Mouse (Mus musculus): ENCODE results near the gene Utp3.

Utp3 gene

GRCm38 (mm10) chr5:88554086-88554886 lies at the start of gene Utp3:
Utp3 (plus strand) TSS chr5:88554462.
- DNase-seq (ENCODE audit: inconsistent ontology term), result peak; percentile 98

DNA sequence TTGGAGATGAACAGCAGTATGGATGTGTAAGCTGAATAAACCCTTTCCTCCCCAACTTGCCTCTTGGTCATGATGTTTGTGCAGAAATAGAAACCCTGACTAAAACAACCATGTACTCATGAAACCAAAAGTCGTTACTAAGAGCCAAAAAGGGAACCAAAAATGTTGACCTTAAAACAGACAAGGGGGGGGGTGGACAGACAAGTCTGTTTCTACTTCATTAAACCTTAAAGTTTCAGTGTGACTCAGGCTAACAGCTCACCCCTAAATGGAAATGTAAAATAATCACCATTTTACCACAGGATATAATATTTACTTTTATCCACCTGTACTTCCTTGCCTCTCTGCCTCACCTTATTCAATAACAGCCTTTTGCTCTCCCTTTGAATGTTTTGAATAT lies 45.7 kb upstream of the Utp3 start:
- DNase-seq (ENCODE audit: inconsistent ontology term), result no peak

DNA sequence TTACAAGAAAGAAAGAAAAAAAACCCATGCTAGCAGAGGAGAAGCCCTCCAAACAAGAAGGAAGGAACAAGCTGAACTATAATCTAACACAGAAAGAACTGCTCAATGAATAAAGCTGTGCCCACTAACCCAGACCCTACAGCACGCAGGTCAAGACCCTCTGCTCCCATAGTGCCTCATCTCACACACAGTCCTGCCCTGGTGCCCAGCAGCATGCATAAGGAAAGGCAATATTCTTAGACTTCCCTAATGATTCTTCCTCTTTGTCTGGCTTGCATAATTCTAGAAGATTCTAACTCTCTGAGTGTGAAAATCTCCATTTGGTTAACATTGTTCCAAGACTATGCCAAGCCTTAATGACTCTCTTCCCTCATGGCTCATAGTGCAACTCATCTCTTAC lies 45.3 kb upstream of the Utp3 start:
- DNase-seq (ENCODE audit: inconsistent ontology term), result no peak

DNA sequence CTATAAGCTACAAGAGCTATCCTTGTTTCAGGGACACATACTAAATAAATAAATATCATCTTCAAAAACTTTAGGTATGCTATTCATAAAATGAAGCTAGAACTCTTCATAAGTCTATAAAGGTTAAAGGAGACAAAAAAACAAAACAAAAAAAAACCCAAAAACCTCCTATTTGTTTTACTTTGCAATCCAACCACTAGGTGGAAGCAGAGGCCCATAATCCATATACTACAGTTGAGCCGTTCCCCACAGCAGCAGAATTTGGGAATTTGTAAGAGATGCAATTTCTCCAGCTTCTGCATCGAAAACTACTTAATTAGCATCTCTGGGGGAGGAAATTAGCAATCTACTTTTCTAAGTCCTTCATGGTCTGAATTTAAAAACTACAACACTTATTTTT lies 35.0 kb upstream of the Utp3 start:
- DNase-seq (ENCODE audit: inconsistent ontology term), result peak; percentile 18

DNA sequence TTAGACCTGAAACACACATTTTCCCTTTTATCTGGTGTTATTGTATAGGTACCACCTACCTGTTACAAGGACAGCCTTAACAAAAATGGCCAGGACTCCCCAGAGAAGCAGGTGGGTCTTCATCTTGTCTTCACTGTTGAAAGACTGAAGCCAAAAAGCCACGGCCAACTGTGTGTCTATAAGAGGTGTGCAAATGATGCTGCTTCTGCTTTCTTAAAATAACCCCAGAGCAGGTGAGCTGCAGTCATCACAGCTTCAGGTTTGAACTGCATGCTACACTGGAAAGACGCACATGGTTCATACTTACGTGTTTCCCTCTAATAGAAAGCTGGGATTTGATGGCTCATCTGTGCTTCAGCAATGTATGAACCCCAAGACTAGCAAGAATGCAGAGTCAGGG lies 26.6 kb upstream of the Utp3 start, which contains the start of gene Jchain:
Gene Jchain, minus strand, starts transcription at position 235 of the 400 bp plus-strand sequence.
- no peak for DNase-seq (ENCODE audit: inconsistent ontology term)

DNA sequence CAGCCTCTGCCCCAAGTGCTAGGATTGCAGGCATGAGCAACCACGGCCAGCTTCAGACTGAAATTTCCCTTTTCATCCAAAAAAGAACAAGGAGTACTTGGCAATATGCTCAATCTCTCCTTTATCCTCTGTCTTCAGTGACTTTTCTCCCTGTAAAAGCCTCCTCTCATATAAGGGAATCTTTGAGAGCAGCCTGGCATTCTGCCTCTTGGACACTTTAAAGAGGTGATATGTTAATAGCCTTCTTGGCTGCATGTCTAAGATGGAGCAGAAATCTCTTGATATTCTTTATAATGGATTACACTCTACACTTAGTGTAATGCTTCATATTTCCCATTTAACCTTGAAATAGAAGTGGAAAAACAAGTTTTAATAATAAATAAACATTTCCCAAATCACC lies 23.4 kb upstream of the Utp3 start:
- DNase-seq (ENCODE audit: inconsistent ontology term), result no peak

GRCm38 (mm10) chr5:88534697-88535096 lies 19.6 kb upstream of the Utp3 start:
- DNase-seq (ENCODE audit: inconsistent ontology term), result no peak

GRCm38 (mm10) chr5:88540845-88541244 lies 13.4 kb upstream of the Utp3 start:
- DNase-seq (ENCODE audit: inconsistent ontology term), result no peak

GRCm38 (mm10) chr5:88542651-88543282 lies 11.5 kb upstream of the Utp3 start:
- DNase-seq (ENCODE audit: inconsistent ontology term), result no peak

DNA sequence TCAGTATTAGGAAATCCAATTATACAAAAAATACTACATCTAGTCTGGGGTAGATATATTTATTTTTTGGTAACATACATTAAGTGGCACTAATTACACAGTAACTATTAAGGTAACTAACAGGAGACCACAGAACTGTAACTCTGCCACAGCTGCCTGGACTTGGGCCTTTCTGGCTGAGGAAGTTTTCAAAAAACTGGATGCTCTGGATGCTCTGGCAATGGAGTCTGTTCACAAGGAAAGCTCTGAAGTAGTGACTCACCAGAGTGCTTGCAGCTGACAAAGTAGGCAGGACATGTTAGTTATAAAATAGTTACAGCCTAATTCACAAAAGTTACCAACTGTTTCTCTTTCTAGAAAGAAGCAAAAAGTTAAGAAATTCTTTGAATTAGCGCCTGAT lies 9.9 kb upstream of the Utp3 start:
- peak; percentile 23 for DNase-seq (ENCODE audit: inconsistent ontology term)

GRCm38 (mm10) chr5:88545536-88545935 lies 8.7 kb upstream of the Utp3 start:
- no peak for DNase-seq (ENCODE audit: inconsistent ontology term)

DNA sequence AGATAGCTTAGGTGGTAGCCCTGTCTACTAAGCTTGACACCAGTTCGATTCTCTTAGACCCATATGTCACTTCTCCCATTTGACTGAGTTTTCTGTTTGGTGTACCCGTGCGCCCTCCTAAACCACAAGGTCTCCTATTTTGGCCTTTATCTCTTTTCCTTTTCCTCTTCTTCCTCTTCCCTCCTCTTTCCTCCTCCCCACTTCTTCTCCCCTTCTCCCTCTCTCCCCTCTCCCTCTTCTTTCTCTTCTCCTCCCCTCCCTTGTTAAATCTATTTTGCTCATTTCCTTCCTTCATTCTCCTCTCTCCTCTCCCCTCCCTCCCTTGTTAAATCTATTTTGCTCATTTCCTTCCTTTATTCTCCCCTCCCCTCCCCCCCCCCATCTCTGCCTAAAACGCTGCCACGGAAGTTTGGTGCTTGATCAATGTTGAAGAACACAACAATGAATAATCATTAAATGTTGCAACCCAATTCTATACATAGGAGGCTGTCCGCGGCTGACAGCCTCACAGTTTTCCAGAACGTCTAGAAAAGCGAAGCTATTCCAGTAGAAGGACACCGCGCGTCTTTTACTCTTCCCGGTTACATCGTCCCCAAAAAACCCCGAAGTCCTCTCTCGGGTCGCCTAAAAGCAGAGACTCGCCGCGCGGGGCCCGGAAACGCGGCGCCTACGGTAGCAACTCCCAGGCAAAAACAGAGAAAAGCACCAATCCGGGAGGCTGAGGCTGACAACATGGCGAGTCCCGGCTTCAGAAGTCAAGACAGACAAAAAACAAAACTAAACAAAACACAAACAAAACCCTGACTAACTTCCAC lies 784 bp upstream of the Utp3 start:
- no peak for DNase-seq (ENCODE audit: inconsistent ontology term)

GRCm38 (mm10) chr5:88558991-88559390 lies 4.7 kb downstream of the Utp3 start:
- no peak for DNase-seq (ENCODE audit: inconsistent ontology term)

DNA sequence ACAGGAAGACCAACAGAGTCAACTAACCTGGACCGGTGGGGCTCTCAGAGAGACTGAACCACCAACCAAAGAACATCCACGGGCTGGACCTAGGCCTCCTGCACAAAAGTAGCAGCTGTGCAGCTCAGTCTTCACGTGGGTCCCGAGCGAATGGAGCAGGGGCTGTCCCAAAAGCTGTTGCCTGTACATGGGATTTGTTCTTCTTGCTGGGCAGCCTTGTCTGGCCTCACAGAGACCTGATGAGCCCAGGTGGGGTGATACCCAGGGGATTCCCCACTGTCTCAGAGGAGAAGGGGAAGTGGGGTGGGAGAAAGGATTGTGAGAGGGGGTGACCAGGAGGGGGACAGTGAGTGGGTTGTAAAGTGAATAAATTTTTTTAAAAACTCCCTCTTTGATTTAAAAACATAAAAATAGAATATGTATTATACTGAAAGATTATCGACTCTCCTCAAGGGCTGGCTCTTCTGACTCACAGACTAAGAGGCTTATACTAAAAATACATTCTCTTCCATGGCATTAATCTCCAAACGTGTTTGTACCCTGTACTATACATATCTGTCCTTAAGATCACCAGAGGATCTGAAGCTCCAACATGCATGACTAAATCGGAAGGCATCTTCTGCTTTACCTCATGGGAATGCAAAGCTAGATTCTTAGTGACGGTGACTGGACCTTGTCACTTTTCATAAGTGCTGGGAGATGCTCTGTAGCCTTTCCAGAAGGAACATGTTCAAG lies 7.0 kb downstream of the Utp3 start:
- no peak for DNase-seq (ENCODE audit: inconsistent ontology term)

GRCm38 (mm10) chr5:88562863-88563780 lies 8.9 kb downstream of the Utp3 start:
- DNase-seq (ENCODE audit: inconsistent ontology term), result no peak

DNA sequence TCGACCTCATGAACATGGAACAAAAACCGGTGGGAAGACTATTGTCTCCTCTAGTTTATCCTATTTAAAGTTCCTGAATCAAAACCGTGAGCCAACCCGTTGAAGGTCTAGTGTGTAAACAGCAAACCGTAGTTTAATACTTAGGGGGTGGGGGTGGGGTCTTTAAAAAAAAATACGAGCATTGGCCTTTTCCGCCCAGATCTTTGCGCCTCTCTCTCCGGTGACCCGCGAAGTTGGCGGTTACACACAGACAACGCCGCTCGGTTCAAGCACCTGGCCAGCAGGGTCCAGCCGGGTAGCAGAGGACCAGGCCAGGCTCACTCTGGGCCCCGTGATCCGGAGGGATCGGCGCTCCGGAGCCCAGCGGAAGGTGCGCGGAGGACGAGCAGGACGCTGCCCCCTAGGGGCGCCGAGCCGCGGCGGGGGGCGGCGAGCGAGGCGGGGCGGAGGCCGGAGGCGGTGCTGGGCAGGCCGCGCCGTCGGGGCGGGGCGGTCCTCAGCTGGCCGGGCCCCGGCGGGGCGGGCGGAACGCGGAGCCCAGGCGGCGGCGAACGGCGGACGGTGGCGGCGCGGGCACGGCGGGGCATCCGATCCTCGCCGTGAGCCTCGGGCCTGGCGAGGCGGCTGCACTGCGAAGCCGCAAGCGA lies 10.4 kb downstream of the Utp3 start, which contains the start of gene Rufy3:
Gene Rufy3, plus strand, starts transcription at position 540 of the 647 bp plus-strand sequence.
- DNase-seq (ENCODE audit: inconsistent ontology term), result peak; percentile 89

DNA sequence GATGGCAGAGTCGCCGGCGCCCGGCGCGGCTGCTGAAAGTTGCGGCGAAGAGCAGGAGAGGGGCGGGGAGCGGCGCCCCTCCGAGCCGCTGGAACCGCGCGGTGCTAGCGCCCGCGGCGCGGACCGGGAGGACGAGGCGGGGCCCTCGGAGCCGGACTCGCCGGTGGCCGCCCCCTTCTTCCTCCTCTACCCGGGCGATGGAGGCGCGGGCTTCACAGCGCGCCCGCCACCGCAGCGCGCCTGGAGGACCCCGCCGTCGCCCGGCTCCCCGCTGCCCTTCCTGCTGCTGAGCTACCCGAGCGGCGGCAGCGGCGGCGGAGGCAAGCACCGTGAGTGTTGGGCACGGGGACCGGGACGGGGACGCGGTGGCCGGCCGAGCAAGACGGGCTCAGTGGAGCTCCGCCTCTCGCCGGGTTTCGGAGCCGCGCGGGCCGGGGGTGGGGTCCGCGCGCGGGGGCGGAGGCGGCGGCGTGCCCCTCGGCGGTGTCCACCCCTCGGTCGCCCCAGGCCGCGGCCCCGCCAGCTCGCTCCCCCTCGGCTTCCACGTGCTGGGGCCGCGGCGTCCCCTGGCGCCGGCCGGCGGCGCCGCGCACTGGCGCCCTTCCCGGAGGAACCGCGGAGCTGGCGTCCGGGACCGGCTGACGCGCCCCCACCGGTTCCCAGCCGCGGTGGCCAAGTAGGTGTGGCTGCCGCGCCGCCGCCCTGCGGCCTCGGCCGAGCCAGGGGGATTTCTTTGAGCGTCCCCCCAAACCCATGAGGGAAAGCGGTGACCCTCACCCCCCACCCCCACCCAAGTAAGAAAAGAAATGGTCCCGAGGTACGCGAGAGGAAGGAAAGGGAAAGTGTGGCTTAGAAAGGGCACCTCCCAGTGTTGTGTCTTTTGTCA lies 11.1 kb downstream of the Utp3 start:
- DNase-seq (ENCODE audit: inconsistent ontology term), result peak; percentile 78

DNA sequence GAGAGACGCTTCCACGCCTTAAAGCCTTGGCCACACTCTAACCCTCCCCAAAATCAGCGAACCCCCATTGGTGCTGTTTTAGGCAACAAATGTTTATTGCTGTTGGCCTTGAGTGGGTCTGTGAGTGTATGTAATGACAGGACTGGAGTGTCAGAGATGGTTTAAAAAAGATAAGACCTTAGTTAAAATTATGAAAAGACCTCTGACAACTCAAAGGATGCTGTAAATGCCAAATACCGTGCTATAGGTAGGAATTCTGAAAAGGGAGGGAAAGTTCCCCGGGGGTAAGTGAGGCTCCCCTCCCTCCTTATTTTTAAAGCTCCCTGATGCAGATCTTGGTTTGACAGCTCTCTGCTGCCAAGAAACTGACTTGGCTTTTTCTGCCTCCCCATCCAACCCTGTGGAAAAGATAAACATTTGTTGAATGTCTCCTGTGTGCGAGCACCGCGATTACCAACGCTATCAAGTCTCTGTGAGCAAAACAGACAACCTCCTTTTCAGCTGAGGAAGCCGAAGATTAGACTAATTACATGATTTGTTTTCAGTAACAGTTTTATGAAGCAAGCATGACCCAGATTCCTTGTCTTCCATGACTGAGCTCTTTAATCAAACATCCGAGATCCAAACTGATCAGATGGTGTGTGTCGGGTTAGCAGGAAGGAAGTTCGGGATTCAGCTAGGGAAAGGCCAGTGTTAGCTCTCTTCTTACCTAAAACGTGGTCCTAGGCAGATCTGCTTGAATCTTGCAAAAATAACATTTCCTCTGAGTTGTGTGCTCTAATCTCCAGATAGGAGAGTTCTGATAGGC lies 12.0 kb downstream of the Utp3 start:
- peak; percentile 52 for DNase-seq (ENCODE audit: inconsistent ontology term)

All from Muller cell, postnatal 12 days (primary cell).